Mouse (Mus musculus): ENCODE data around the gene Mrps25.

GRCm38 (mm10) chr6:92136356-92136755 is 47.5 kb downstream of the Mrps25 start:
- TF ChIP-seq CTCF (IDR thresholded peaks at IDR 0.05; ENCODE audit: extremely low read depth, insufficient read depth, low read length) (no peak), POLR2A (IDR thresholded peaks at IDR 0.05; ENCODE audit: extremely low read depth, insufficient read depth, low read length) (no peak)
